ENCODE assay signal across 10 mouse cellular contexts in genomic region chr11:63164756-63165484, GRCm38 (mm10). TPM values are rescaled to one million over a fixed set of nuclear protein-coding genes. Genes with fewer than 3 reads are reported as not detected.
DNase-seq lines count a peak whose midpoint lies in the region; ATAC-seq and TF ChIP-seq lines count a peak whose summit lies in the region.
"Had no signal": no experiment of that assay in that cellular context is flagged by ENCODE, and none has a peak within 500 bp of the region (broad histone marks: within the 10 kb centered on the region; RNA-seq: fewer than 3 reads in every experiment).

No protein-coding gene starts in this region.

- intact Hi-C loops in left cerebral cortex, adult 2 months (cut with DNase I): no loop called here
- intact Hi-C loops in left cerebral cortex, postnatal 14 days (cut with DNase I): loop anchor here (5.0 to 10.0 kb wide), 2 partner anchors 263 to 410 kb away; partner anchors contain the start of gene Gm10428

- H3K4me3 ChIP-seq in left cerebral cortex, adult 2 months: no peak overlapping the region
- H3K4me3 ChIP-seq in E14TG2a.4 (replicated peaks; ENCODE audit: low read length): no peak overlapping the region
- H3K4me3 ChIP-seq in forebrain, embryonic 15.5 days: no peak overlapping the region
- H3K4me3 ChIP-seq: hindbrain, embryonic 15.5 days had no signal

- H3K27me3 ChIP-seq in E14TG2a.4 (ENCODE audit: insufficient read depth, low read length): peaks cover 15% of the 10 kb centered on the region; the same call in 1 of the 2 replicates
- no peaks in the 10 kb centered on the region for H3K27me3 ChIP-seq in forebrain, embryonic 15.5 days
- H3K27me3 ChIP-seq: hindbrain, embryonic 15.5 days had no signal

- DNase-seq in embryo, embryonic 10 days (ENCODE audit: low spot score): peak; percentile 28
- DNase-seq in embryo, embryonic 9.5 days (ENCODE audit: extremely low spot score): no peak
- no peak for DNase-seq in left cerebral cortex, adult 2 months (ENCODE audit: extremely low spot score in 1 of 2, low spot score in 2 of 2)
- DNase-seq in left cerebral cortex, postnatal 14 days (ENCODE audit: low spot score in 2 of 2): no peak
- no peak for DNase-seq in layer of hippocampus, postnatal 14 days (ENCODE audit: low spot score in 2 of 2)

- peak; percentile 77 for TF ChIP-seq CTCF in left cerebral cortex, adult 2 months (IDR thresholded peaks at IDR 0.05)
- TF ChIP-seq CTCF in E14TG2a.4 (conservative IDR thresholded peaks at IDR 0.05; ENCODE audit: low read length): peak; percentile 83

- 52% methylated on average over 7 of the region's 7 CpGs for WGBS in forebrain, embryonic 15.5 days

- H3K4me2 ChIP-seq in forebrain, embryonic 15.5 days (replicated peaks): no peak overlapping the region
- H3K4me2 ChIP-seq: hindbrain, embryonic 15.5 days; midbrain, embryonic 11.5 days had no signal

- no peaks in the 10 kb centered on the region for H3K9me3 ChIP-seq in E14TG2a.4 (ENCODE audit: low read length)
- H3K9me3 ChIP-seq in forebrain, embryonic 15.5 days: no peaks in the 10 kb centered on the region
- H3K9me3 ChIP-seq: hindbrain, embryonic 15.5 days had no signal

- no peaks in the 10 kb centered on the region; the same call in 1 of the 2 replicates for H3K4me1 ChIP-seq in E14TG2a.4 (replicated peaks; ENCODE audit: low read depth, low read length)
- H3K4me1 ChIP-seq in forebrain, embryonic 15.5 days: no peaks in the 10 kb centered on the region
- H3K4me1 ChIP-seq: hindbrain, embryonic 15.5 days had no signal

- peak; percentile 58; the same call in 1 of the 2 replicates for ATAC-seq in granulocyte monocyte progenitor cell, adult 5-6 weeks (replicated peaks; ENCODE audit: poor library complexity, severe bottlenecking)
- no peak for ATAC-seq in forebrain, embryonic 15.5 days (replicated peaks)

- H3K36me3 ChIP-seq in E14TG2a.4 (ENCODE audit: insufficient read depth, low read length): no peaks in the 10 kb centered on the region
- H3K36me3 ChIP-seq in forebrain, embryonic 15.5 days: no peaks in the 10 kb centered on the region
- H3K36me3 ChIP-seq: hindbrain, embryonic 15.5 days had no signal

- H3K27ac ChIP-seq in left cerebral cortex, adult 2 months: no peak overlapping the region
- H3K27ac ChIP-seq in forebrain, embryonic 15.5 days (replicated peaks): no peak overlapping the region
- H3K27ac ChIP-seq: hindbrain, embryonic 15.5 days had no signal

- H3K9ac ChIP-seq in forebrain, embryonic 15.5 days (replicated peaks): no peak overlapping the region
- H3K9ac ChIP-seq: hindbrain, embryonic 15.5 days had no signal

RNA-seq across cellular contexts. Expression of gene Pmp22, which starts 36.1 kb away (rescaled TPM):
- total RNA-seq in left cerebral cortex, adult 2 months (2021): 10 to 100 TPM; 25.7 to 27.5 TPM
- 10 to 100 TPM; 24.6 to 28.9 TPM for total RNA-seq in left cerebral cortex, postnatal 14 days (2021)
- total RNA-seq in granulocyte monocyte progenitor cell, adult 5-6 weeks (2014; fragmentation: Nextera tagmentation): not detected in 2 replicates
- total RNA-seq in granulocyte monocyte progenitor cell, adult 5-6 weeks (2017): not detected in 2 replicates
- total RNA-seq in layer of hippocampus, postnatal 14 days (2021): 10 to 100 TPM; 22.4 to 22.6 TPM
- polyA plus RNA-seq in forebrain, embryonic 15.5 days (2015; fragmentation: Nextera tagmentation; extraction: Ambion mirVana): 25.5 and 26.5 TPM in 2 replicates

Comparison
In these comparisons a context has a peak if more than half of its experiments do, and no peak if none do; other contexts are left out.
1. RNA of gene Pmp22, which starts 36.1 kb away (total RNA-seq): 24.6 to 28.9 TPM in left cerebral cortex, postnatal 14 days, 25.7 to 27.5 TPM in left cerebral cortex, adult 2 months and 22.4 to 22.6 TPM in layer of hippocampus, postnatal 14 days; not detected in granulocyte monocyte progenitor cell, adult 5-6 weeks; every median in the first group is over 10 times any median in the second.